Mouse (Mus musculus): ENCODE measurements around the gene Kif17. TPM values are rescaled to one million over a fixed set of nuclear protein-coding genes. Genes with fewer than 3 reads are reported as not detected.

Kif17 gene
- polyA plus RNA-seq, 1 experiment = 0.05 TPM

DNA sequence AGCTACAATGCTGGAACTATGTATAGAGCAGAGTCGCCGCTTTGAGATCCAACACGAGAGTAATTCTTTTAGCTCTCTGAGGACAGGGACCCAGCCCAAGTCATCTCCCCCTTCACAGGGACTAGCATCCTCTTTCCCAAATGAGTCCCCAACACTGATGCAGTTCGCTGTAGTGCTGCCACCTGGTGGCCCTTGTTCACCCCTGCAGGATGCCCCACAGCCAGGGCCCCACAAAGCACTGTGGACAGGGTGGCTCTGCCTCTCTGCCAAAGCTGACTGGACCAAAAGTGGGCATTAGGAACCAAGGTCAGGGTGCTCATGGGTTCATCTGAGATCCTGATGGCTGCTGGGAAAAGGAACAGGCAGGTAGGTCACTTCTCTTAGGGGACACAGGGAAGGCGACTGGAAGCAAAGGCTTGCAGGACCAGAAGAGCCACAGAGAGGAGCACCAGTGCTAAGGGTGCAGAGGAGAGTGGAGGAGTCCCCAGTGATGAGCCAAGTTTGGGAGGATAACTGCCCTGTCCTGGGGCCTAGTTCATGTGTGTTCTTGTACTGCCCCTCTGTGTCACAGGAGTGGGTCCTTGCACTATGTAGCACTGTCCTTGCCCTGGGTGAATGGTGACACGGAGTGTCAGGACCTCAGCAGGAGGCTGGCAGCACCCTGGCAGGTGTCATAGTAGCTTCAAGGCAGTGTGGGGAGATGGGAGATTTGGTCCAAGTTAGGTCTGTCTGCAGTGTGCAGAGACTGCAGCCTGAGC is 68.5 kb downstream of the Kif17 start:
- no peak for TF ChIP-seq GATA1 (IDR thresholded peaks at IDR 0.05; ENCODE audit: low read length)

DNA sequence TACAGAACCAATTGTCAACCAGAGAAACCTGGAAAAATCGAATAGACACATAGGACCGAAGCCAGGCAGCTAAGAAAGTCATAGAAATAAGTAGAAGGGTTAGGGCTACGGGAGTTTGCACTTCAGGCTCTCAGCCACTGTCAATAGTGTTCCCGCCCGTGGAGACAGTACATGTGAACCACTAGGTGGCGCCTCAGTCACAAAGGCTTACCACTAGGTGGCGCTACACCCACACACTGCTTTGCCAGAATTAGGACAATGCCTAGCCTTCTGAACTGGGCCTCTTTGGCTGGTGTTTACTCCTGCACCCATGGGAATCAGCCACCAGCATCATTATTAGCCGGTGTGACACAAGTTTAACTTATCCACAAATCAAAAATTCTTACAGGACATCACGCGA is 69.3 kb downstream of the Kif17 start:
- no peak for TF ChIP-seq GATA1 (IDR thresholded peaks at IDR 0.05; ENCODE audit: low read length)

GRCm38 (mm10) chr4:138320711-138321110 is 70.5 kb downstream of the Kif17 start:
- TF ChIP-seq GATA1 (IDR thresholded peaks at IDR 0.05; ENCODE audit: low read length) = no peak

DNA sequence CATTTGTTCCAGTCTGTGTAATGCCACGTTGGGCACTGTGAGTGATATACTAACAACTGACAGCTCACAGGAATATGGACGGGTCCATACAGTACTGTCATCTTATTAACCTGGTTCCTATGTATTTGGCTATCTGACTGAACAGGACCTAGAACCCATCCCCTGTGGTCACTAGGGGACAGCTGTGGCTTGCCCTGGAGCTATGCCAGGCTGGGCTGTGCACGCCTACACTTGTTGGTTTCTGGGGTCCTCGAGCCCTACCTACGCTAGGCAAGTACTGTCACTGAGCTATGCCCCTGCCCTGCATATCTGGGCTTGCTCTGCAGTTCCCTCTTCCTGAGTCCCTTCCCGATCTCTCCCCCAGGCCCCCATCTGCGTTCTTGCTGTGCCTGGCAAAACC is 71.3 kb downstream of the Kif17 start:
- no peak for TF ChIP-seq GATA1 (IDR thresholded peaks at IDR 0.05; ENCODE audit: low read length)

GRCm38 (mm10) chr4:138322692-138323091 is 72.5 kb downstream of the Kif17 start:
- TF ChIP-seq GATA1 (IDR thresholded peaks at IDR 0.05; ENCODE audit: low read length) = no peak

GRCm38 (mm10) chr4:138323753-138324152 is 73.5 kb downstream of the Kif17 start:
- TF ChIP-seq GATA1 (IDR thresholded peaks at IDR 0.05; ENCODE audit: low read length) = no peak

- no peak for TF ChIP-seq GATA1 (IDR thresholded peaks at IDR 0.05; ENCODE audit: low read length)
Measured at GRCm38 (mm10) chr4:138324451-138324850, 74.2 kb downstream of the Kif17 start.

- no peak for TF ChIP-seq GATA1 (IDR thresholded peaks at IDR 0.05; ENCODE audit: low read length)
Measured at GRCm38 (mm10) chr4:138325466-138326076, 75.3 kb downstream of the Kif17 start.

GRCm38 (mm10) chr4:138326077-138326695 is 76.0 kb downstream of the Kif17 start, which contains the start of gene Pink1:
Pink1 (minus strand) TSS chr4:138326307.
- TF ChIP-seq GATA1 (IDR thresholded peaks at IDR 0.05; ENCODE audit: low read length) = no peak

GRCm38 (mm10) chr4:138327891-138328470 is 77.7 kb downstream of the Kif17 start:
- TF ChIP-seq GATA1 (IDR thresholded peaks at IDR 0.05; ENCODE audit: low read length) = no peak

DNA sequence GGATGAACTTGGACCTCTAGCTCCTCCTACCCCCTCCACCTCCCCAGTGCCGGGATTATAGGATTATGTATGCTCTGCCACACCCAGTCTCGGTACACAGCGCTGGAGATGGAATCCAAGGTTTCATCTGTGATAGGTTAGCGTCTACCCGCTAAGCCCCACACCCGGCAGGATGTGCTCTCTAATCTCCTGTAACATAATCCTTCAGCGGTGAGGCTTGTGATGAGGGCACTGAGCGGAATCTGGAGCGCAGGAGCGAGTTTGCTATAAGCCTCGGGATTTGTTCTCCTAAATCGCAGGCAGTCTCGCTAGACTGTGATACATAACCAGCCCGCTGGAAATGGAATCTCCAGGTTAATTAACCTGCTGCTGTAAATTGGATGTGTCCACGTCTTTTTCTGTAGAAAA is 80.0 kb downstream of the Kif17 start:
- no peak for TF ChIP-seq GATA1 (IDR thresholded peaks at IDR 0.05; ENCODE audit: low read length)

- no peak for TF ChIP-seq GATA1 (IDR thresholded peaks at IDR 0.05; ENCODE audit: low read length)
Measured at GRCm38 (mm10) chr4:138331647-138332046, 81.4 kb downstream of the Kif17 start.

DNA sequence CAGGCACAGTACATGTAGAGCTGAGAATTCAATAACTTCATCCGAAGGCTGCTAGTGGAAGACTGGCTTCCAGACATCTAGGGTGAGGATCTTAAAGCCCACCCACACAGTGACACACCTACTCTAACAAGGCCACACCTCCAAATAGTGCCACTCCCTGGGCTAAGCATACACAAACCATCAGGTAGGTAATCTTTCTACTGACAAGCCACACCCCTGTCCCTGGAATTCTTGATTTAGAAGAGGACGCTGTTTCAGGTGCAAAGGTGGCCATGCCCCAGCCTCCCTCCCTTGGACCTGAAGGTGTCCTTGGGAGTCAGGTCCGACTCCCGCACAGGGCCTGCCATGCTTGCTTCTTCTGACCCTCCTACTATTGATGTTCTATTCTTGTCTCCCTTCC is 82.9 kb downstream of the Kif17 start:
- TF ChIP-seq GATA1 (IDR thresholded peaks at IDR 0.05; ENCODE audit: low read length) = no peak

GRCm38 (mm10) chr4:138335036-138335435 is 84.8 kb downstream of the Kif17 start:
- no peak for TF ChIP-seq GATA1 (IDR thresholded peaks at IDR 0.05; ENCODE audit: low read length)

- TF ChIP-seq GATA1 (IDR thresholded peaks at IDR 0.05; ENCODE audit: low read length) = no peak
Measured at GRCm38 (mm10) chr4:138335648-138336047, 85.4 kb downstream of the Kif17 start.

GRCm38 (mm10) chr4:138336876-138337275 is 86.6 kb downstream of the Kif17 start:
- TF ChIP-seq GATA1 (IDR thresholded peaks at IDR 0.05; ENCODE audit: low read length) = no peak

Data from G1E-ER4 (cell line).